Mouse (Mus musculus): ENCODE measurements around the gene Ramp2.

GRCm38 (mm10) chr11:101276319-101277070, 30.7 kb downstream of the Ramp2 start:
- TF ChIP-seq CTCF (IDR thresholded peaks at IDR 0.05; ENCODE audit: extremely low read depth, insufficient read length, insufficient replicate concordance, low read depth, low read length) (no peak), POLR2A (IDR thresholded peaks at IDR 0.05; ENCODE audit: low read depth, low read length) (no peak)
